Mouse (Mus musculus): ENCODE measurements around the gene Hspa12b. TPM values are rescaled to one million over a fixed set of nuclear protein-coding genes. Genes with fewer than 3 reads are reported as not detected.

The Hspa12b gene
- polyA plus RNA-seq, 1 experiment from 2014 or later: 6.4 TPM

DNA sequence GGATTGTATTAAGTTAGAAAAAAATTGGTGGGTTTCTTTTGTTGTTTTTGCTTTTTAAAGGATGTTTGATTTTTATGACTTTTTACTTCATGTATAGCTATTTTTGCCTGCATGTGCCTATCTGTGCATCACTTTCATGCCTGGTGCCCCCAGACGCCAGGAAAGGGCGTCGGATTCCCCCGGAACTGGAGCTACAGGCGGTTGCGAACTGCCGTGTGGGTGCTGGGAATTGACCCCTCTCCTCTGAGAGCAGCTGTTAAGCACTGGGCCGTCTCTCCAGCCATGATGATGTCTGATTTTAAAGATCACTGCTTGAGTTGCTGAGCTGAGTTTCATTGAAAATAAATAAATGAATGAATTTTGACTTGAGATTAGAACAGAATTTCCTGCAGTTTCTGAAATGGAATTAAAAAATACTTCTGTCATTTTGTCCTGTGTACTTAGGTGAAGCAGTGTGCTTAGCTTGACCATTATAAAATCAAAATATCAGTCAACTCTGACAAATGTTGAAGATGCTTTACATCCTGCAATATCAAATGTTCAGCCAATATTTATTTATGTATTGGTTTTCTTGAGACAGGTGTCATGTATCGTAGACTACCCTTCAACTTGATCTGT, 6.0 kb downstream of the Hspa12b start, which contains the start of gene Gm11037:
Gene Gm11037, plus strand, starts transcription at position 568 of the 618 bp plus-strand sequence.
- H3K27me3 ChIP-seq (ENCODE audit: insufficient read depth, poor library complexity, severe bottlenecking): peaks cover 9% of the 10 kb centered on the region
- DNase-seq (ENCODE audit: low spot score): no peak
- H3K4me1 ChIP-seq (replicated peaks): peaks cover 20% of the 10 kb centered on the region
- no peaks in the 10 kb centered on the region for H3K9me3 ChIP-seq
- H3K4me3 ChIP-seq: no peak within 1 kb of the TSS
- 86% methylated on average over 9 of the region's 9 CpGs for WGBS
- 0 out of 2 replicates have a peak, but pooled peaks cover 6% of the 10 kb centered on the region for H3K36me3 ChIP-seq
- H3K27ac ChIP-seq: peak within 1 kb of the TSS; percentile 59; the same call in 1 of the 2 replicates

DNA sequence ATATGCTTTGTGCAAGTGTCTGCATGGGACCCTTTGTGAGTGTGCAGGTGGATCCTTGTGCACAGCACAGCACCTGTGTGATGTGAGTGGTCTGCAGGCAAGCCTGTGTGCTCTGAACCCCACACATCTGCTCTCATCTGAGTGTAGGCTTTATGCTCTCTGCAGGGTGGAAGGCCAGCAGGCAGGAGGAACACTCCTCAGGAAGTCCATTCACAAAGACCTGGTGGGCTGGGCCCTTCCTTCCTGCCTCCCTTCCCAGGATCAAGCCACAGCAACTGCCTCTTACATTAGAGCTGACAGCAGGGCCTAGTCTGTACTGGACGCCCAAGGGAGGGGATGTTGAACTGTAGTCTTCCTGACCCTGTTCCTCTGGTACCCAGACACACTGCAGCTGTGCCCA, 7.3 kb downstream of the Hspa12b start:
- Histone ChIP-seq H3K4me1 (replicated peaks) (peaks cover 24% of the 10 kb centered on the region; the same call in 1 of the 2 replicates), H3K4me3 (no peak overlapping the region), H3K27me3 (ENCODE audit: insufficient read depth, poor library complexity, severe bottlenecking) (no peaks in the 10 kb centered on the region), H3K27ac (0 out of 2 replicates have a peak overlapping the region, but pooled peaks have one; percentile 59), H3K36me3 (peaks cover 13% of the 10 kb centered on the region; the same call in 1 of the 2 replicates), H3K9me3 (no peaks in the 10 kb centered on the region)
- DNase-seq (ENCODE audit: low spot score): no peak
- WGBS: 50% methylated on average over 1 of the region's 1 CpGs

DNA sequence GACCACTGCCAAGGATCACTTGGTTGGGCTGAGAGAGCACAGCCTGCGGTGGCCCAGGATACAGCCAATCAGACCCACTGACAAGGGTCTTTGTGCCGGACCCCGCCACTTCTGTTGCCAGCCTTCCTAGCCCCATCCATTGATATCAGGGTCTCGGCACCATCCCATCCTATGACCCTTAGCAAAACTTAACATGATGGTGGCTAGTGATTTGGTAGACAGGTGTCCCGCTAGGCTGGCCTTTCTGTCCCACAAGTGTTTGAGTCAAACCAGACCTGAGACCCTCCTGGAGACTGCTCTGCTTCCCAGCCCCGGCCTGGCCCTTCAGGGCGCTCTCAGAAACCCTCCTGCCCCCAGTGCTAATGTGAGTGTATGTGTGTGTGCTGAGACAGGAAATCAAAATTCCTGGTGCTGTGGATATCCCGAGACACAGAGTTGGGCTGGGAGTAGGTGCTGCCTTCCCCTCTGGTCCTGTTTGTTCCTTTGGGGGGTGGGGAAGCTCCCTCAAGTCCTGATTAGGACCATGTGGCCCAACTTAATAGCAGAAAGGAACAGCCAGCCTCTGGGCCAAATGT, 7.8 kb downstream of the Hspa12b start:
- Histone ChIP-seq H3K9me3 (no peaks in the 10 kb centered on the region), H3K4me3 (no peak overlapping the region), H3K27ac (peak overlapping the region; percentile 59), H3K36me3 (peaks cover 15% of the 10 kb centered on the region; the same call in 1 of the 2 replicates), H3K4me1 (replicated peaks) (peaks cover 27% of the 10 kb centered on the region; the same call in 1 of the 2 replicates), H3K27me3 (ENCODE audit: insufficient read depth, poor library complexity, severe bottlenecking) (no peaks in the 10 kb centered on the region)
- WGBS: 85% methylated on average over 8 of the region's 8 CpGs
- no peak for DNase-seq (ENCODE audit: low spot score)

DNA sequence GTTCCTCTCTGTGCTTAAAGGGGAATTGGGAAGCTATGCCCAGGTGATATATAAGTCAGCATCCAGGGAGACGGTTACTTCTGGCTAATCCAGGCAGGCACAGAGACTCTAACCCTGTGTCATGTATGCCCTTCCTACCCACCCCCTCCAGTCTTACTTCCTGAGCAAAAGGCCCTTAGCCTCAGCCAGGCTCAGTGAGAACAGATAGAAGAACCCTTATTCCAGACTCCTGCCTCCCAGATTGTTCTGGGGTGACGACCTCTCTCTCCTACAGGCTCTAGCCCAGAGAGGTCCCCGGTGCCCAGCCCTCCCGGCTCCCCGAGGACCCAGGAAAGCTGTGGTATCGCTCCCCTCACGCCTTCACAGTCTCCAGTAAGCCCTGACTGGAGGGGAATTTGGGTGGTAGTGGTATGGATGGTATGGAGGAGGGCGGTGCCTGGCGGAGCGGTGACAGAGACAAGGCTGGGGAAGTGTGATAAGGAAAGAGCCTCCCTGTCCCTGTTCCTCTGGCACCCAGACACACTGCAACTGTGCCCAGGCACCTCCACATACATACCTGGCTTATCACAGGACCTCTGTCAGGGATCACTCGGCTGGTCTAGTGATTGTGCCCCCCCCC, 8.6 kb downstream of the Hspa12b start:
- H3K36me3 ChIP-seq: peaks cover 15% of the 10 kb centered on the region; the same call in 1 of the 2 replicates
- no peaks in the 10 kb centered on the region for H3K27me3 ChIP-seq (ENCODE audit: insufficient read depth, poor library complexity, severe bottlenecking)
- peaks cover 34% of the 10 kb centered on the region; the same call in 1 of the 2 replicates for H3K4me1 ChIP-seq (replicated peaks)
- no peak for DNase-seq (ENCODE audit: low spot score)
- no peaks in the 10 kb centered on the region for H3K9me3 ChIP-seq
- H3K4me3 ChIP-seq: no peak overlapping the region
- peak overlapping the region; percentile 59 for H3K27ac ChIP-seq
- 69% methylated on average over 11 of the region's 11 CpGs for WGBS

DNA sequence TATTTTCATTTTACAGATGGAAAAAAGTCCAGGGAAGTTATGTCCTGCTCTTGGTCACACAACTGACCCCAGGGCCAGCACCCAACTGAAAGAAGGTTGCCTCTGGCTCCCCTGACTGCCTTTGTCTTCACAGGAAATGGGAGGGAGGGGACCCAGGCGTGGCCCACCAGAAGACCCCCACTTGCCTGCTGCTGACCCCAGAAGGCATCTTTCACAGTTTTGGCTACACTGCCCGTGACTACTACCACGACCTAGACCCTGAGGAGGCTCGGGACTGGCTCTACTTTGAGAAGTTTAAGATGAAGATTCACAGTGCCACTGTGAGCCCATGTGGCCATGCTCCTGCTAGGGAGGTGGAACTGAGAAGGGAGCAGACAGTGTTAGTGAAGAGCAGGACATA, 11.2 kb downstream of the Hspa12b start:
- Histone ChIP-seq H3K4me1 (replicated peaks) (peaks cover 52% of the 10 kb centered on the region), H3K9me3 (no peaks in the 10 kb centered on the region), H3K27me3 (ENCODE audit: insufficient read depth, poor library complexity, severe bottlenecking) (no peaks in the 10 kb centered on the region), H3K4me3 (no peak overlapping the region), H3K36me3 (peaks cover 21% of the 10 kb centered on the region), H3K27ac (0 out of 2 replicates have a peak overlapping the region, but pooled peaks have one; percentile 36)
- WGBS: 75% methylated on average over 4 of the region's 4 CpGs
- no peak for DNase-seq (ENCODE audit: low spot score)

- Histone ChIP-seq H3K27ac (0 out of 2 replicates have a peak overlapping the region, but pooled peaks have one; percentile 36), H3K4me1 (replicated peaks) (peaks cover 52% of the 10 kb centered on the region), H3K27me3 (ENCODE audit: insufficient read depth, poor library complexity, severe bottlenecking) (no peaks in the 10 kb centered on the region), H3K36me3 (peaks cover 26% of the 10 kb centered on the region), H3K4me3 (no peak overlapping the region), H3K9me3 (no peaks in the 10 kb centered on the region)
- DNase-seq (ENCODE audit: low spot score): no peak
- WGBS: 77% methylated on average over 7 of the region's 7 CpGs
Observed at GRCm38 (mm10) chr2:131138760-131139159, 11.7 kb downstream of the Hspa12b start.

DNA sequence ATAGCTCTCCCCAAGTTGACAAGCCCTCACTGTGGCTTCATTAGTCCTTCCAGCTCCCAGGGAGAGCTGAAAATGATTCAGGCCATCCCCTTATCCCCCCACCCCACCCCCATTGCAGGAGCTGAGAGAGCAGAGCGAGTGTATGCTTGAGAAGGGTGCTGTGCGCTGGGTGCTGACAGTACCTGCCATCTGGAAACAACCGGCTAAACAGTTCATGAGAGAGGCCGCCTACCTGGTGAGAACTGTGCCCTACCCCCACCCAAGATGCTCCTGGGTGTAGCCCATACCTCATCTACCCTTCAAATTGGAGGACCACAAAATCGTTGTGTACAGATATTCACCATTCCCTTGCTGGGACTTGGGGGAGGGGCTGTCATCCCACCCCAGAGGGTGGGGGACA, 12.2 kb downstream of the Hspa12b start:
- no peaks in the 10 kb centered on the region for H3K9me3 ChIP-seq
- no peak for DNase-seq (ENCODE audit: low spot score)
- H3K27ac ChIP-seq: no peak overlapping the region
- peaks cover 48% of the 10 kb centered on the region for H3K4me1 ChIP-seq (replicated peaks)
- peaks cover 30% of the 10 kb centered on the region for H3K36me3 ChIP-seq
- WGBS: 91% methylated on average over 5 of the region's 5 CpGs
- no peaks in the 10 kb centered on the region for H3K27me3 ChIP-seq (ENCODE audit: insufficient read depth, poor library complexity, severe bottlenecking)
- H3K4me3 ChIP-seq: no peak overlapping the region

DNA sequence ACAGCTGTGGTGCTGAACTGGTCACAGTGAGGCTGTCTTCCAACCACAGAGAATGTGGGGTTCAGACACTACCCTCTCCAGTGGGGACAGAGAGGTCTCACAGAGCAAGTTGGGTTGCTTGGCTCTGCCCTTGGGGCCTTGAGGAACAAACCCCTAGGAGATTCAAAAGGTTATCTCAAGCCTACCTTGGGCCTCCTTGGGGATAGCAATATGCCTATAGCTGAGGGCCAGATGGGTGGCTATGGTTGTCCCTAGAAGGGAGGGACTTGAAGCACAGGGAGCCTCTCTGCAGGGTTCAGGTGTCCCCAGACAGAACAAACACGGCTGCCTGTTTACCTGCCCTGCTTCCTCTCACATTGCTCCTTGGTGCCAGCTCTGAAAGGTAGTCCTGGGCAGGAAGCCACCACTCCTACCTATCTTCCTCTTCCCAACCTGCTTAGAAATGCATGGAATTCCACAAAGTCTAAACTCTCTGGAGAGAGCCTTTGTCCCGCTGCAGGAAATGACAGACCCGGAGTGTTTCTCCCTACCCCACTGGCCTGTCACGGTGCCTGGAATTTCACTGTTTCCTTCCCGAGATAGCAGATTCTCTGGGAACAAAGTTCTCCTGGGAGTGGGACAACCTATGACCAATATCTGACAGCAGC, 12.9 kb downstream of the Hspa12b start:
- no peaks in the 10 kb centered on the region for H3K27me3 ChIP-seq (ENCODE audit: insufficient read depth, poor library complexity, severe bottlenecking)
- H3K4me3 ChIP-seq: no peak overlapping the region
- H3K9me3 ChIP-seq: no peaks in the 10 kb centered on the region
- H3K4me1 ChIP-seq (replicated peaks): peaks cover 46% of the 10 kb centered on the region
- H3K36me3 ChIP-seq: peaks cover 35% of the 10 kb centered on the region
- 0 out of 2 replicates have a peak overlapping the region, but pooled peaks have one; percentile 18 for H3K27ac ChIP-seq
- DNase-seq (ENCODE audit: low spot score): no peak
- WGBS: 58% methylated on average over 5 of the region's 5 CpGs

- 0 out of 2 replicates have a peak overlapping the region, but pooled peaks have one; percentile 18 for H3K27ac ChIP-seq
- H3K27me3 ChIP-seq (ENCODE audit: insufficient read depth, poor library complexity, severe bottlenecking): no peaks in the 10 kb centered on the region
- DNase-seq (ENCODE audit: low spot score): no peak
- no peak overlapping the region for H3K4me3 ChIP-seq
- 73% methylated on average over 5 of the region's 5 CpGs for WGBS
- H3K9me3 ChIP-seq: no peaks in the 10 kb centered on the region
- H3K4me1 ChIP-seq (replicated peaks): peaks cover 40% of the 10 kb centered on the region
- peaks cover 41% of the 10 kb centered on the region for H3K36me3 ChIP-seq
Observed at GRCm38 (mm10) chr2:131140533-131140905, 13.4 kb downstream of the Hspa12b start.

DNA sequence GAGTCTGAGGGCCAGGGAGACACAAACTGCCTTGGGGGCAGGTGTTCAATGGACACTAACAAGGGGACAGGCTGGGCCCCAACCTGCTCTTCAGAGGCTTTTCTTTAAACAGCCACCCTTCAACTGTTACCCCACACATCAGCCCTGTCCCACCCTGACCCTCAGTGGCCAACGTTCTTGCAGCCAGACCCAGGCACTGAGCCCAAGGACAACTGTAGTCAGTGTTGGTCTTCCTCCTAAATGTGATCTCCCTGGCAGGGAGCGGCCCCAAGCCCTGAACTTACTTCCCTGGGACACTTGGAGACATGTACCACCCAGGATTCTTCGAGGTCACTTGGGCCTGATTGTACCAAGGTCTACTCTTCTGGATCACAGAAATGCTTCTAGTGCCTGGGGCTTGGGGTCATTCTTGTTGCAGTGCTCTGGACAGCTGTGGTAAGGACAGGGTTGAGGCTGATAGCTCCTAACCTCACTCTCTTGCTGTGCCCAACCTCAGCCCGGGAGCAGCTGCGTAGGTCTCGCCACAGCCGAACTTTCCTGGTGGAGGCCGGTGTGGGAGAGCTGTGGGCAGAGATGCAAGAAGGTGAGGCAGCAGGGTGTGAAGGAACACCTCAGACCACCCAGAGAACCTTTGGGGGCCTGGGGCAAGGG, 14.4 kb downstream of the Hspa12b start:
- no peak for DNase-seq (ENCODE audit: low spot score)
- no peak overlapping the region for H3K4me3 ChIP-seq
- WGBS: 90% methylated on average over 8 of the region's 8 CpGs
- no peaks in the 10 kb centered on the region for H3K9me3 ChIP-seq
- H3K36me3 ChIP-seq: peaks cover 50% of the 10 kb centered on the region
- no peak overlapping the region for H3K27ac ChIP-seq
- no peaks in the 10 kb centered on the region for H3K27me3 ChIP-seq (ENCODE audit: insufficient read depth, poor library complexity, severe bottlenecking)
- H3K4me1 ChIP-seq (replicated peaks): peaks cover 39% of the 10 kb centered on the region

- Histone ChIP-seq H3K4me3 (peak overlapping the region; percentile 27), H3K9me3 (no peaks in the 10 kb centered on the region), H3K27me3 (ENCODE audit: insufficient read depth, poor library complexity, severe bottlenecking) (no peaks in the 10 kb centered on the region), H3K4me1 (replicated peaks) (peaks cover 39% of the 10 kb centered on the region), H3K27ac (0 out of 2 replicates have a peak overlapping the region, but pooled peaks have one; percentile 16), H3K36me3 (peaks cover 60% of the 10 kb centered on the region)
- 34% methylated on average over 18 of the region's 18 CpGs for WGBS
- DNase-seq (ENCODE audit: low spot score): peak; percentile 78
Observed at GRCm38 (mm10) chr2:131142592-131142991, 15.5 kb downstream of the Hspa12b start.
